Mouse (Mus musculus) limb, embryonic 12.5 days (tissue): ENCODE data around the gene Tmcc1. TPM values are rescaled to one million over a fixed set of nuclear protein-coding genes. Genes with fewer than 3 reads are reported as not detected.
"Not testable (repeated sequence)": the region's sequence is repeated elsewhere in the genome, so short reads cannot be mapped to it uniquely, and the experiment has no call there.

Experiments used
- ATAC-seq: fragments of 200-750 bp; cut with Nextera tagmentation; 2 replicates; pipeline ENCODE4 v1.8.0; 2017; ENCODE audit warnings: low read depth, moderate TSS enrichment; ENCODE audit not compliant: insufficient number of reproducible peaks, insufficient read depth, low FRiP score, low TSS enrichment
- H3K27ac ChIP-seq: fragments of 300-500 bp; sonication (generic); 2 replicates; pipeline ENCODE4 v1.5.1; 2016; ENCODE audit warnings: mild to moderate bottlenecking, moderate library complexity
- H3K27me3 ChIP-seq: fragments of 300-500 bp; sonication (generic); 2 replicates; pipeline ENCODE4 v1.6.1; 2016; ENCODE audit warnings: mild to moderate bottlenecking, moderate library complexity
- H3K36me3 ChIP-seq: fragments of 300-500 bp; sonication (generic); 2 replicates; pipeline ENCODE4 v1.6.1; 2016; ENCODE audit warnings: mild to moderate bottlenecking, moderate library complexity
- H3K4me1 ChIP-seq: fragments of 300-500 bp; sonication (generic); replicated peaks from 2 replicates; pipeline ENCODE4 v1.6.1; 2016
- H3K4me2 ChIP-seq: fragments of 300-500 bp; sonication (generic); 2 replicates; pipeline ENCODE4 v1.6.1; 2016; ENCODE audit warnings: mild to moderate bottlenecking, moderate library complexity
- H3K4me3 ChIP-seq: fragments of 300-500 bp; sonication (generic); replicated peaks from 2 replicates; pipeline ENCODE4 v1.5.1; 2016; ENCODE audit warnings: mild to moderate bottlenecking
- H3K9ac ChIP-seq: fragments of 300-500 bp; sonication (generic); replicated peaks from 2 replicates; pipeline ENCODE4 v1.6.1; 2016; ENCODE audit warnings: mild to moderate bottlenecking, moderate library complexity
- H3K9me3 ChIP-seq: fragments of 300-500 bp; sonication (generic); 2 replicates; pipeline ENCODE4 v1.6.1; 2016; ENCODE audit warnings: mild to moderate bottlenecking, moderate library complexity
- WGBS: fragments of 180-500 bp; shearing (Covaris S2); methylation state at CpG from one replicate; pipeline ENCODE4 v1.1.7; 2016; 5-methylcytosine and 5-hydroxymethylcytosine counted together
- polyA plus RNA-seq: library from polyadenylated mRNA; unstranded; fragments of >200 nt; fragmentation: Nextera tagmentation; extraction: Ambion mirVana; gene quantifications from 2 replicates; pipeline ENCODE4 v1.2.1, GENCODE M21; 2016

The Tmcc1 gene
- polyA plus RNA-seq, 1 experiment from 2014 or later: 19.4 TPM

DNA sequence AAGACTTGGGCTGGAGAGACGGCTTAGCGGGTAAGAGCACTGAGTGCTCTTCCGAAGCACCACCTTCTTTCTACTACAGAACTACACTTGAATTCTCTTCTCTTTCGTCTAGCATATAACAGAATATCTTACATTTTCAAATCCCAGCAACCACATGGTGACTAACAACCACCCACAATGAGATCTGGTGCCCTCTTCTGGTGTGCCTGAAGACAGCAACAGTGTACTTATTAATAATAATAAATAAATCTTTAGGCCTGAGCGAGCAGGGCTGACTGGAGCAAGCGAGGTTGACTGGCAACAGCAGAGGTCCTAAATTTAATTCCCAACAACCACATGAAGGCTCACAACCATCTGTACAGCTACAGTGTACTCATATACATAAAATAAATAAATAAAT, 76.7 kb downstream of the Tmcc1 start:
- not testable (repeated sequence) for H3K36me3 ChIP-seq, H3K4me2 ChIP-seq, H3K9me3 ChIP-seq, H3K4me1 ChIP-seq, H3K9ac ChIP-seq, H3K4me3 ChIP-seq, H3K27me3 ChIP-seq, H3K27ac ChIP-seq, ATAC-seq
- 91% methylated on average over 6 of the region's 6 CpGs for WGBS

DNA sequence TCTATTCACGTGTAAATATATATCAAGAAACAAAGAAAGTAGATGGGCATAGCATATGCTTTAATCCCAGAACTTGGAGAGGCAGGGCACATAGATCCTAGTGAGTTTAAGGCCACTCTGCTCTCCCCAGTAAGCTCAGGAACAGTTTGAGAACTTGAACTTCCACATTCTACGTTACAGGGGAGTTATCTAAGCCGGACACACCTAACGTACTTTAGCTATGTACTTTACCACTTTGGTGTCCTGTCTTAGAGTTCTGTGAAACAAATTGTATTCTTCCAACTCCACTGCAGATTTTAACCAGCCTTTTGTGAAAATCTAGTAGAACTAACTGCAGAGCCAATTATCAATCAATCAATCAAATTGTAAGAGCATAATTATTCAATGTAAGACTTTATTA, 82.7 kb downstream of the Tmcc1 start:
- ATAC-seq: no peak
- Histone ChIP-seq H3K4me1 (peaks cover 14% of the 10 kb centered on the region), H3K9ac (no peak overlapping the region), H3K4me2 (no peak overlapping the region), H3K4me3 (no peak overlapping the region), H3K9me3 (no peaks in the 10 kb centered on the region), H3K27me3 (no peaks in the 10 kb centered on the region), H3K36me3 (no peaks in the 10 kb centered on the region), H3K27ac (no peak overlapping the region)
- WGBS: 86% methylated on average over 4 of the region's 4 CpGs

DNA sequence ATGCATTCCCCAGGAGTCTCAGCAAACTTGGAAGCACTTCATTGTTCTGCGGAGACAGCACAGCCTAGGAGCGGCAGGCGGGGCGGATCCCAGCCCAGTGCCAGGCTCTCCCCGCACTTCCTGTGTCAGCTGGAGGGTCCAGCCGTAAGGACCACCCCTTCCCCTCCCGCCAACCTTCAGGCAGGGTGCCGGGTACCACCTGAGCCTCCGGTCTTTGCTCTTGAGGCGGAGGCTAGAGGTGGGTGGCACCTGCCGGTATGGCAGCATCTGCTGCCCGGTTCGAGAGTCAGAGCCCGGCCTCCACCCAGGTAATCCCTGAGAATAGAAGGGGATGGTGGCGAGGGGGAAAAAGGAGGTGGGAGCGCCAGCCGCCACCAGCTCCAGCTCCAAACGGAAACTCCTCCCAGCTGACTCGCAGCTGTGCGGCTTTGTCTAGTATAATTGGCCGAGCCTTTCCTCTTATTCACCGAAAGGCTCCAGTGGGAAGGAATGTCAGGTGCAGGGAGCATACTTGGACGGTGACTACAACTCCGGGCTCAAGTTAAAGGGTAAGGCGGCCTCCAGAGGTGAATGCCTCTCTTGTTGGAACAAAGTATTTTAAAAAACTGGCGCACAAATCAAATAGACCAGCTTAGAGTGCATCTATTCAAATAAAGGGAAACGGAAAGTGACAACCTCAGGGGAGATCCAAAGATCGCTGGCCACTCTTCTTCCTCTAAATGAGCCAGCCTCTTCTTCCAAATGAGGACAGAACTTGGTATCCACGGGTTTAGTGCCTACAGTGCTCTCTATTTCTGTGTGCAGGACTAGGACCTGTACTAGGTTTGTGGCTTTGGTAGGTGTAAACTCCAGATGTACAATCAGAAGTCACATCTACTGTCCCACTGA, 85.6 kb downstream of the Tmcc1 start:
- H3K4me2 ChIP-seq: peak overlapping the region; percentile 90
- no peaks in the 10 kb centered on the region for H3K9me3 ChIP-seq
- H3K9ac ChIP-seq: peak overlapping the region; percentile 63
- H3K36me3 ChIP-seq: no peaks in the 10 kb centered on the region
- H3K27ac ChIP-seq: no peak overlapping the region; the same call in 1 of the 2 replicates
- H3K27me3 ChIP-seq: no peaks in the 10 kb centered on the region
- H3K4me1 ChIP-seq: peaks cover 14% of the 10 kb centered on the region
- 2% methylated on average over 29 of the region's 29 CpGs for WGBS
- ATAC-seq: peak; percentile 63
- peak overlapping the region; percentile 50 for H3K4me3 ChIP-seq

DNA sequence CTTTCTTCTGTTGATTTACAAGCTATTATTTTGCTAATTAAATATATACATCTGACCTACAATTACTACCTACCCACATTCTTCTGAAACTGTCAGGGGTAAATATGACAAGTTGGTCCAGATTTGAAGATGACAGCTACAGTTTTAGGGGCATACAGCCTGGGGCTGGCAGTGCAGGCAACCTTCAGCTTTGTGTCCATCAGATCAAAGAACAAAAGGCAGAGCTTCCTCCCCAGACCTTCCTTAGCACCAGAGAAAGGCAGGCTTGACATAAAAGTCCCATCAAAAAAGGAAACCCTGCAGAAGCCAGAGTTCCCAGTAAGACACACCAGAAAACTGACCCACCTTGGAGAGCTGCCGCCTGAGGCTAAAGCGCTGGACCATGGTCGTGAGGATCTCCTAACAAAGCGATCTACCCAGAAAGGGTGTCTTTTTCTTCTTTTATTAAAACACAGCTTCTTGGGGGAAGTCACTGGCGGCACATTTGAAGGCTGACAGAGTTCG, 86.3 kb downstream of the Tmcc1 start:
- 6% methylated on average over 6 of the region's 6 CpGs for WGBS
- Histone ChIP-seq H3K4me3 (peak overlapping the region; percentile 50), H3K27ac (no peak overlapping the region), H3K9me3 (no peaks in the 10 kb centered on the region), H3K4me2 (peak overlapping the region; percentile 90), H3K36me3 (no peaks in the 10 kb centered on the region), H3K9ac (peak overlapping the region; percentile 63), H3K27me3 (no peaks in the 10 kb centered on the region), H3K4me1 (peaks cover 14% of the 10 kb centered on the region)
- ATAC-seq: no peak

DNA sequence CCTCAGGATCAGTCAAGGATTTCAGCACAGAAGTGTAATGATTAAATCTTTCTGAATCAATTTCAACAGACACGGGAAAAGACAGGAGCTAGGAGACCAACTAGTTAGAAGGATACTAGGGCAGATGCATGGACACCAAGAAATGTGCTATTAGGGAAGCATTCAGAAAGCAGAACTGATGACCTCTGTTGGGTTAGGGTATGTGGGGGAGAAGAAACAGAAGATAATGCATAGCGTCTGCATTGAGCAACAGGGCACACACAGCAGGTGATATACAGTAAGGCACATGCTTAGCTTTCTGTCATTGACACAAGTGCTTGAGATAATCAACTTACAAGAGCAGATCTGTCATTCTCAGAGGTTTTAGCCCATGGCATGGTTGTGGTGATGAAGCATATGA, 95.7 kb downstream of the Tmcc1 start:
- H3K4me3 ChIP-seq: no peak overlapping the region
- peaks cover 13% of the 10 kb centered on the region; the same call in 1 of the 2 replicates for H3K36me3 ChIP-seq
- no peak overlapping the region for H3K4me2 ChIP-seq
- no peaks in the 10 kb centered on the region for H3K27me3 ChIP-seq
- no peak overlapping the region for H3K27ac ChIP-seq
- WGBS: 90% methylated on average over 2 of the region's 2 CpGs
- H3K4me1 ChIP-seq: no peaks in the 10 kb centered on the region
- H3K9me3 ChIP-seq: no peaks in the 10 kb centered on the region
- H3K9ac ChIP-seq: no peak overlapping the region
- no peak for ATAC-seq

DNA sequence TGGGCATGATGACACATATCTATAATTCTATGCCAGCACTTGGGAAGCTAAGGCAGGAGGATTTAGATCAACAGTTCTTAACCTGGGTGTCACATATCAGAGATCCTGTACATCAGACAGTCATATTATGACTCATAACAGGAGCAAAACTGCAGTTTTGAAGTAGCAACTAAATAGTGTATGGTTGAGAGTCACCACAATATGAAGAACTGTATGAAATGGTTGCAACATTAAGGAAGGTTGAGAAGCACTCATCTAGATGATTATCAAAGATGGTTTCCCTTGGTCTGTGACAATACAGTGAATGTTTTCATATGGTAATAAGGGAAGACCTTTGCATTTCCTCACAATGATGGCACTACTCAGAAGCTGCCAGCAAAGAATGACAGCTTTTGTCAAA, 103.9 kb downstream of the Tmcc1 start:
- H3K9me3 ChIP-seq: no peaks in the 10 kb centered on the region
- no peak overlapping the region for H3K27ac ChIP-seq
- H3K4me3 ChIP-seq: no peak overlapping the region
- no peaks in the 10 kb centered on the region for H3K27me3 ChIP-seq
- no peaks in the 10 kb centered on the region for H3K36me3 ChIP-seq
- ATAC-seq: no peak
- no peaks in the 10 kb centered on the region for H3K4me1 ChIP-seq
- no peak overlapping the region for H3K4me2 ChIP-seq
- H3K9ac ChIP-seq: no peak overlapping the region

DNA sequence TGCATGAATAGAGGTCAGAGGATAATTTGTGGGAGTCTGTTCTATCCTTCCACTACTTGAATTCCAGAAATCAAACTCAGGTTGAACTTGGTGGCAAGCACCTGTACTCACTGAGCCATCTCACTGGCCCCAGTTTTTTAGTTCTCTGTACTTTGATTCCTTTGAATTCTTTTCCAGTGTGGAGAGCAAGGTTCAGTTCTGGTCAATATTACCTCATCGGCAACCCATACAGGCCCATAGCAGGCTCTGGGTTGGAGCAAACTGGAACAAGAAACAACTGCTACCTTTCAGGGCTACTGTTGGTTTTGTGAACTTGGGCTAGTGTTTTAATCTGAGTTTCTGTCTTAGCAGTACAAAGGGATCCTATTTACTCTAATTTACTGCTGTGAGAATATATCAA, 107.2 kb downstream of the Tmcc1 start:
- H3K4me1 ChIP-seq: no peaks in the 10 kb centered on the region
- ATAC-seq: no peak
- WGBS: 93% methylated on average over 1 of the region's 1 CpGs
- no peak overlapping the region for H3K4me2 ChIP-seq
- no peaks in the 10 kb centered on the region for H3K36me3 ChIP-seq
- no peaks in the 10 kb centered on the region for H3K9me3 ChIP-seq
- no peak overlapping the region for H3K27ac ChIP-seq
- no peak overlapping the region for H3K4me3 ChIP-seq
- H3K9ac ChIP-seq: no peak overlapping the region
- no peaks in the 10 kb centered on the region for H3K27me3 ChIP-seq

DNA sequence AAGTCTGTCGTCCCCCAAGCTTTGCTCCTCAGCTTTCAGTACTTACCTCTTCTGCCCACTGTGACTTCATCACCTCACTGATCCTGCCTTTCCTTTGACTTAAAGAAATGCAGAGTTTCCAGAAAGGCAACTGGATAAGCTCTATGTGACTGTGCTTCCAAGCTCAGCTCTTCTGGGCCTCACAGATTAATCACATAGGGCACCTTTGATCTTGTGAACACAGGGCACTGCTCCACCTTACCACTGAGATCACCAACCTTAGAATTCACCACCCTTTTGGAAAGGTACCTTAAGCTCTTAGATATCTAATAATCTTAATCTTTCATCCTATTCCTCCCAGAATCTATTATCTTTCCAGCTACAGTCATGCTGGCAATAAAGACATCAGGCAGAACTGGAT, 111.0 kb downstream of the Tmcc1 start:
- Histone ChIP-seq H3K27me3 (no peaks in the 10 kb centered on the region), H3K27ac (no peak overlapping the region), H3K36me3 (no peaks in the 10 kb centered on the region), H3K9me3 (no peaks in the 10 kb centered on the region), H3K9ac (no peak overlapping the region), H3K4me1 (no peaks in the 10 kb centered on the region), H3K4me2 (no peak overlapping the region), H3K4me3 (no peak overlapping the region)
- no peak for ATAC-seq
- 31% methylated on average over 1 of the region's 1 CpGs for WGBS

DNA sequence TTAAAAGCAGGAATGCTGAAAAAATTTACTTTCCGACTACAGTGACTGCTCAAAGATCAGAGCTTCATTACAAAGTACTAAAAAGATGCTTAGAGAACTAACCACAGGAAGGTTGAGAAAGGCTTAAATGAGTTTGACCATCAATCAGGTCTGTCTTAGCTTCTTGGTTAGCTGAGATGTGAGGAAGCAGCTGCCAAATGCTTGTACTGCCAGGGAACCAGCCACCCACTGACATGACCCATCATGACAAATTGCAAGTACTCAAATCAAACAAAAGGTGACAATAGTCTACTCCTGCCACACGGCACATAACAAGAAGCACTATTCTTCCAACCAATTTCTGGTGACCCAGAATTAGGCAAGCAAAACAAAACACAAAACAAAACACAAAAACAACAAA, 111.9 kb downstream of the Tmcc1 start:
- Histone ChIP-seq H3K27ac (no peak overlapping the region), H3K36me3 (no peaks in the 10 kb centered on the region), H3K4me2 (no peak overlapping the region), H3K9me3 (no peaks in the 10 kb centered on the region), H3K27me3 (no peaks in the 10 kb centered on the region), H3K9ac (no peak overlapping the region), H3K4me3 (no peak overlapping the region), H3K4me1 (no peaks in the 10 kb centered on the region)
- ATAC-seq: no peak
- 28% methylated on average over 2 of the region's 2 CpGs for WGBS

DNA sequence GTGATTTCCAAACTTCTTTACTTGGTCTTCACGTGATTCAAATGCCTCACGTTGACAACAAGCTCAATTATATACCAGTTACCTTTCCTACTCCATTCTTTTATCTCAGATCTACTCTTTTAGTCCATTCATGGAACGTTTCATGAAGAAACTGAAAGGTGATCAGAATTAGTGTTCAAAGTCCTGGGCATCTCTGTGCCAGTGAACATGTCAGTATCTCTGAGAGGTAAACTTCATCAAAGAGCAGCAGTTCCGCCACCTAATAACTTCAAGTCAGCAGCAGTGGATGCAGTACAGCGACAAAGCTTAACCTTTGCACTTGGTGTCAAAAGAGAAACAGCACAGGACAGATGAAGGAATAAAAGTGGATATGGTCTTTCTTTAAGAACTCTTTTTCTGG, 112.5 kb downstream of the Tmcc1 start:
- H3K4me3 ChIP-seq: no peak overlapping the region
- H3K27me3 ChIP-seq: no peaks in the 10 kb centered on the region
- H3K4me2 ChIP-seq: no peak overlapping the region
- no peak overlapping the region for H3K9ac ChIP-seq
- H3K4me1 ChIP-seq: no peaks in the 10 kb centered on the region
- no peaks in the 10 kb centered on the region for H3K9me3 ChIP-seq
- no peak overlapping the region for H3K27ac ChIP-seq
- no peak for ATAC-seq
- 47% methylated on average over 5 of the region's 5 CpGs for WGBS
- no peaks in the 10 kb centered on the region for H3K36me3 ChIP-seq

DNA sequence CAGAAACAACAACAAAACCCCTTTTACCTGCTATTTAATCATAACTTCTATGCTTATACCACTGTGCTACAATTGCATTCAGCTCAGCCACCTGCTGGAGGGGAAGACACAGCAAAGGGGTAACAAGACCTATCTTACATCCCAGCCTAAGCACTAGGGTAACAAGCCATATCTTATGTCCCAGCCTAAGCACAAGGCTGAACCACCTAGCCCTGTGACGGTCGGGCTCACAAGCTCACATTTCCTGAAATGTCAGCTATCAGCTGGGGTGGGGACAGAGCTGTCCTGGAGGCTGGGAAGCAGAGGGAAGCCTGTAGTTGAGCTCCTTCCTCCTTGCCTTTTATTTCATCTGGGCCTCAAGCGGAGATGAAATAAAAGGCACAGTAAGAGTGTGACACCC, 115.7 kb downstream of the Tmcc1 start:
- Histone ChIP-seq H3K9ac (no peak overlapping the region), H3K27ac (no peak overlapping the region), H3K36me3 (no peaks in the 10 kb centered on the region), H3K4me3 (no peak overlapping the region), H3K27me3 (no peaks in the 10 kb centered on the region), H3K9me3 (no peaks in the 10 kb centered on the region), H3K4me1 (no peaks in the 10 kb centered on the region), H3K4me2 (no peak overlapping the region)
- 55% methylated on average over 3 of the region's 3 CpGs for WGBS
- no peak for ATAC-seq

DNA sequence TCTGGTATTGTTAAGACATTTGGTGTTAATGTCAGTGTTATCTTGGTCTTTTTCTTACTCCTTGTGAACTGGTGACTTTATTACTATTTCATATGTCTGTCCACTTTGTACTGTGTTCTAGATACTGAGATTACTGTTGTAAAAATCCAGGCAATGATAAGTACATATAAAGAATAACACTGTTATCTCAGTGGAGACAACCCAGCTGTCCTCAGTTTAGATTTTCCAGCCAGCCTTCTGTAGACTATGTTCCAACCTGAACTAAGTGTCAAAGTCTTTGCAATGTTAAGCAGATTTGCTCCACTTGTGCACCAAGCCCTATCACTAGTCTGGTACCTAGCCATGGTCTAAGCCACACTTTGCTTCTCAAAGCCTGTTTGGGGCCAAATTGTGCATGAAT, 118.4 kb downstream of the Tmcc1 start:
- H3K27ac ChIP-seq: no peak overlapping the region
- H3K27me3 ChIP-seq: no peaks in the 10 kb centered on the region
- ATAC-seq: no peak
- no peak overlapping the region for H3K4me3 ChIP-seq
- no peaks in the 10 kb centered on the region for H3K9me3 ChIP-seq
- no peak overlapping the region for H3K4me2 ChIP-seq
- no peaks in the 10 kb centered on the region for H3K36me3 ChIP-seq
- H3K4me1 ChIP-seq: no peaks in the 10 kb centered on the region
- no peak overlapping the region for H3K9ac ChIP-seq
